Mouse (Mus musculus): ENCODE data around the gene Pdgfc. TPM values are rescaled to one million over a fixed set of nuclear protein-coding genes. Genes with fewer than 3 reads are reported as not detected.

The Pdgfc gene
- polyA plus RNA-seq (2014; fragmentation: Nextera tagmentation; extraction: Ambion mirVana), result 27.5 and 29.2 TPM in 2 replicates

- peak within 1 kb of the TSS; percentile 75 for H3K4me3 ChIP-seq (ENCODE audit: low read depth, low read length)
- H3K4me1 ChIP-seq (ENCODE audit: control insufficient read depth, insufficient read depth, low read length), result peaks cover 7% of the 10 kb centered on the region; the same call in 1 of the 2 replicates
- H3K4me2 ChIP-seq (replicated peaks; ENCODE audit: low read depth, low read length), result peak within 1 kb of the TSS; percentile 81
- peak within 1 kb of the TSS; percentile 69 for H3K9ac ChIP-seq (replicated peaks; ENCODE audit: low read depth, low read length)
- H3K36me3 ChIP-seq (ENCODE audit: control insufficient read depth, insufficient read depth, low read length), result no peaks in the 10 kb centered on the region
- H3K27me3 ChIP-seq (ENCODE audit: control insufficient read depth, insufficient read depth, low read length), result no peaks in the 10 kb centered on the region
- no peaks in the 10 kb centered on the region for H3K9me3 ChIP-seq (ENCODE audit: control insufficient read depth, low read depth, low read length)
- H3K27ac ChIP-seq (ENCODE audit: low read length), result peak within 1 kb of the TSS; percentile 89
- under 1% methylated on average over 14 of the region's 17 CpGs for WGBS
- ATAC-seq (ENCODE audit: insufficient number of reproducible peaks, insufficient read depth, low FRiP score, low read depth), result peak; percentile 69
These were observed at the start of gene Pdgfc for GRCm38 (mm10) chr3:81036151-81036553. TSS of gene Pdgfc (plus strand) at chr3:81036416.

- no peaks in the 10 kb centered on the region for H3K9me3 ChIP-seq (ENCODE audit: control insufficient read depth, low read depth, low read length)
- no peak overlapping the region for H3K4me2 ChIP-seq (replicated peaks; ENCODE audit: low read depth, low read length)
- no peaks in the 10 kb centered on the region for H3K36me3 ChIP-seq (ENCODE audit: control insufficient read depth, insufficient read depth, low read length)
- no peaks in the 10 kb centered on the region for H3K4me1 ChIP-seq (ENCODE audit: control insufficient read depth, insufficient read depth, low read length)
- WGBS, result 70% methylated on average over 3 of the region's 3 CpGs
- ATAC-seq (ENCODE audit: insufficient number of reproducible peaks, insufficient read depth, low FRiP score, low read depth), result no peak
- H3K27me3 ChIP-seq (ENCODE audit: control insufficient read depth, insufficient read depth, low read length), result no peaks in the 10 kb centered on the region
- H3K27ac ChIP-seq (ENCODE audit: low read length), result no peak overlapping the region
- no peak overlapping the region for H3K4me3 ChIP-seq (ENCODE audit: low read depth, low read length)
- H3K9ac ChIP-seq (replicated peaks; ENCODE audit: low read depth, low read length), result no peak overlapping the region
These were observed 27.0 kb upstream of the Pdgfc start for GRCm38 (mm10) chr3:81009245-81009644.

- no peaks in the 10 kb centered on the region for H3K4me1 ChIP-seq (ENCODE audit: control insufficient read depth, insufficient read depth, low read length)
- no peaks in the 10 kb centered on the region for H3K9me3 ChIP-seq (ENCODE audit: control insufficient read depth, low read depth, low read length)
- H3K27me3 ChIP-seq (ENCODE audit: control insufficient read depth, insufficient read depth, low read length), result no peaks in the 10 kb centered on the region
- no peak overlapping the region for H3K9ac ChIP-seq (replicated peaks; ENCODE audit: low read depth, low read length)
- no peak for ATAC-seq (ENCODE audit: insufficient number of reproducible peaks, insufficient read depth, low FRiP score, low read depth)
- H3K4me3 ChIP-seq (ENCODE audit: low read depth, low read length), result no peak overlapping the region
- no peak overlapping the region for H3K27ac ChIP-seq (ENCODE audit: low read length)
- no peak overlapping the region for H3K4me2 ChIP-seq (replicated peaks; ENCODE audit: low read depth, low read length)
- WGBS, result 51% methylated on average over 3 of the region's 3 CpGs
- no peaks in the 10 kb centered on the region for H3K36me3 ChIP-seq (ENCODE audit: control insufficient read depth, insufficient read depth, low read length)
These were observed 26.3 kb upstream of the Pdgfc start for GRCm38 (mm10) chr3:81009899-81010298.

GRCm38 (mm10) chr3:81017385-81018051 lies 18.7 kb upstream of the Pdgfc start:
- Histone ChIP-seq H3K27me3 (ENCODE audit: control insufficient read depth, insufficient read depth, low read length) (no peaks in the 10 kb centered on the region), H3K27ac (ENCODE audit: low read length) (no peak overlapping the region), H3K9me3 (ENCODE audit: control insufficient read depth, low read depth, low read length) (no peaks in the 10 kb centered on the region), H3K9ac (replicated peaks; ENCODE audit: low read depth, low read length) (no peak overlapping the region), H3K4me2 (replicated peaks; ENCODE audit: low read depth, low read length) (no peak overlapping the region), H3K4me1 (ENCODE audit: control insufficient read depth, insufficient read depth, low read length) (0 out of 2 replicates have a peak, but pooled peaks cover 4% of the 10 kb centered on the region), H3K4me3 (ENCODE audit: low read depth, low read length) (no peak overlapping the region), H3K36me3 (ENCODE audit: control insufficient read depth, insufficient read depth, low read length) (no peaks in the 10 kb centered on the region)
- ATAC-seq (ENCODE audit: insufficient number of reproducible peaks, insufficient read depth, low FRiP score, low read depth), result peak; percentile 91
- 73% methylated on average over 5 of the region's 5 CpGs for WGBS

GRCm38 (mm10) chr3:81020064-81020463 lies 16.2 kb upstream of the Pdgfc start:
- no peak overlapping the region for H3K9ac ChIP-seq (replicated peaks; ENCODE audit: low read depth, low read length)
- WGBS, result 30% methylated on average over 1 of the region's 1 CpGs
- no peak overlapping the region for H3K4me3 ChIP-seq (ENCODE audit: low read depth, low read length)
- no peak for ATAC-seq (ENCODE audit: insufficient number of reproducible peaks, insufficient read depth, low FRiP score, low read depth)
- H3K36me3 ChIP-seq (ENCODE audit: control insufficient read depth, insufficient read depth, low read length), result no peaks in the 10 kb centered on the region
- 0 out of 2 replicates have a peak, but pooled peaks cover 4% of the 10 kb centered on the region for H3K4me1 ChIP-seq (ENCODE audit: control insufficient read depth, insufficient read depth, low read length)
- no peaks in the 10 kb centered on the region for H3K9me3 ChIP-seq (ENCODE audit: control insufficient read depth, low read depth, low read length)
- H3K4me2 ChIP-seq (replicated peaks; ENCODE audit: low read depth, low read length), result no peak overlapping the region
- no peaks in the 10 kb centered on the region for H3K27me3 ChIP-seq (ENCODE audit: control insufficient read depth, insufficient read depth, low read length)
- no peak overlapping the region for H3K27ac ChIP-seq (ENCODE audit: low read length)

- H3K4me2 ChIP-seq (replicated peaks; ENCODE audit: low read depth, low read length), result no peak overlapping the region
- 0 out of 2 replicates have a peak, but pooled peaks cover 4% of the 10 kb centered on the region for H3K4me1 ChIP-seq (ENCODE audit: control insufficient read depth, insufficient read depth, low read length)
- no peaks in the 10 kb centered on the region for H3K36me3 ChIP-seq (ENCODE audit: control insufficient read depth, insufficient read depth, low read length)
- 90% methylated on average over 6 of the region's 6 CpGs for WGBS
- no peaks in the 10 kb centered on the region for H3K9me3 ChIP-seq (ENCODE audit: control insufficient read depth, low read depth, low read length)
- ATAC-seq (ENCODE audit: insufficient number of reproducible peaks, insufficient read depth, low FRiP score, low read depth), result no peak
- H3K27ac ChIP-seq (ENCODE audit: low read length), result no peak overlapping the region
- H3K9ac ChIP-seq (replicated peaks; ENCODE audit: low read depth, low read length), result no peak overlapping the region
- H3K4me3 ChIP-seq (ENCODE audit: low read depth, low read length), result no peak overlapping the region
- no peaks in the 10 kb centered on the region for H3K27me3 ChIP-seq (ENCODE audit: control insufficient read depth, insufficient read depth, low read length)
These were observed 14.4 kb upstream of the Pdgfc start for GRCm38 (mm10) chr3:81021783-81022182.

- no peak overlapping the region for H3K4me2 ChIP-seq (replicated peaks; ENCODE audit: low read depth, low read length)
- H3K4me3 ChIP-seq (ENCODE audit: low read depth, low read length), result no peak overlapping the region
- WGBS, result 88% methylated on average over 5 of the region's 5 CpGs
- H3K27me3 ChIP-seq (ENCODE audit: control insufficient read depth, insufficient read depth, low read length), result no peaks in the 10 kb centered on the region
- H3K4me1 ChIP-seq (ENCODE audit: control insufficient read depth, insufficient read depth, low read length), result 0 out of 2 replicates have a peak, but pooled peaks cover 4% of the 10 kb centered on the region
- no peaks in the 10 kb centered on the region for H3K36me3 ChIP-seq (ENCODE audit: control insufficient read depth, insufficient read depth, low read length)
- ATAC-seq (ENCODE audit: insufficient number of reproducible peaks, insufficient read depth, low FRiP score, low read depth), result no peak
- H3K9me3 ChIP-seq (ENCODE audit: control insufficient read depth, low read depth, low read length), result no peaks in the 10 kb centered on the region
- H3K9ac ChIP-seq (replicated peaks; ENCODE audit: low read depth, low read length), result no peak overlapping the region
- no peak overlapping the region for H3K27ac ChIP-seq (ENCODE audit: low read length)
These were observed 13.9 kb upstream of the Pdgfc start for GRCm38 (mm10) chr3:81022266-81022665.

GRCm38 (mm10) chr3:81022845-81023244 lies 13.4 kb upstream of the Pdgfc start:
- Histone ChIP-seq H3K27me3 (ENCODE audit: control insufficient read depth, insufficient read depth, low read length) (no peaks in the 10 kb centered on the region), H3K4me1 (ENCODE audit: control insufficient read depth, insufficient read depth, low read length) (0 out of 2 replicates have a peak, but pooled peaks cover under 1% of the 10 kb centered on the region), H3K4me2 (replicated peaks; ENCODE audit: low read depth, low read length) (no peak overlapping the region), H3K27ac (ENCODE audit: low read length) (no peak overlapping the region), H3K9ac (replicated peaks; ENCODE audit: low read depth, low read length) (no peak overlapping the region), H3K9me3 (ENCODE audit: control insufficient read depth, low read depth, low read length) (no peaks in the 10 kb centered on the region), H3K4me3 (ENCODE audit: low read depth, low read length) (no peak overlapping the region), H3K36me3 (ENCODE audit: control insufficient read depth, insufficient read depth, low read length) (no peaks in the 10 kb centered on the region)
- WGBS, result 85% methylated on average over 1 of the region's 1 CpGs
- ATAC-seq (ENCODE audit: insufficient number of reproducible peaks, insufficient read depth, low FRiP score, low read depth), result no peak

GRCm38 (mm10) chr3:81023568-81023967 lies 12.6 kb upstream of the Pdgfc start:
- Histone ChIP-seq H3K36me3 (ENCODE audit: control insufficient read depth, insufficient read depth, low read length) (no peaks in the 10 kb centered on the region), H3K4me2 (replicated peaks; ENCODE audit: low read depth, low read length) (no peak overlapping the region), H3K9me3 (ENCODE audit: control insufficient read depth, low read depth, low read length) (no peaks in the 10 kb centered on the region), H3K27me3 (ENCODE audit: control insufficient read depth, insufficient read depth, low read length) (no peaks in the 10 kb centered on the region), H3K27ac (ENCODE audit: low read length) (no peak overlapping the region), H3K9ac (replicated peaks; ENCODE audit: low read depth, low read length) (no peak overlapping the region), H3K4me1 (ENCODE audit: control insufficient read depth, insufficient read depth, low read length) (no peaks in the 10 kb centered on the region), H3K4me3 (ENCODE audit: low read depth, low read length) (no peak overlapping the region)
- no peak for ATAC-seq (ENCODE audit: insufficient number of reproducible peaks, insufficient read depth, low FRiP score, low read depth)
- 73% methylated on average over 1 of the region's 1 CpGs for WGBS

Data from stomach, embryonic 14.5 days (tissue).